Mouse (Mus musculus): ENCODE data around the gene Ccser2. TPM values are rescaled to one million over a fixed set of nuclear protein-coding genes. Genes with fewer than 3 reads are reported as not detected.
"Not testable (repeated sequence)": the region's sequence is repeated elsewhere in the genome, so short reads cannot be mapped to it uniquely, and the experiment has no call there.

The Ccser2 gene
- polyA plus RNA-seq, 1 experiment from 2014 or later, result 43.3 TPM

GRCm38 (mm10) chr14:37003431-37004095 is 35.0 kb upstream of the Ccser2 start:
- 66% methylated on average over 8 of the region's 8 CpGs for WGBS
- no peaks in the 10 kb centered on the region for H3K27me3 ChIP-seq (ENCODE audit: insufficient read depth, low read length)
- H3K4me2 ChIP-seq (ENCODE audit: low read length), result no peak overlapping the region
- no peak overlapping the region for H3K4me3 ChIP-seq (replicated peaks; ENCODE audit: low read depth, low read length)
- H3K9me3 ChIP-seq (replicated peaks; ENCODE audit: low read length), result no peaks in the 10 kb centered on the region
- H3K27ac ChIP-seq, result no peak overlapping the region
- no peak for TF ChIP-seq CTCF (IDR thresholded peaks at IDR 0.05; ENCODE audit: low read depth)
- no peaks in the 10 kb centered on the region for H3K4me1 ChIP-seq (replicated peaks; ENCODE audit: insufficient read depth, low read length)
- no peak for ATAC-seq (replicated peaks; ENCODE audit: low FRiP score, low read depth)
- no peak for DNase-seq (ENCODE audit: low spot score)
- H3K36me3 ChIP-seq (ENCODE audit: insufficient read depth, low read length), result no peaks in the 10 kb centered on the region
- no peak overlapping the region for H3K9ac ChIP-seq (ENCODE audit: low read depth, low read length)

GRCm38 (mm10) chr14:37002852-37003251 is 34.3 kb upstream of the Ccser2 start:
- Histone ChIP-seq H3K27ac (no peak overlapping the region), H3K36me3 (ENCODE audit: insufficient read depth, low read length) (no peaks in the 10 kb centered on the region), H3K27me3 (ENCODE audit: insufficient read depth, low read length) (no peaks in the 10 kb centered on the region), H3K9me3 (replicated peaks; ENCODE audit: low read length) (no peaks in the 10 kb centered on the region), H3K4me1 (replicated peaks; ENCODE audit: insufficient read depth, low read length) (no peaks in the 10 kb centered on the region), H3K4me3 (replicated peaks; ENCODE audit: low read depth, low read length) (no peak overlapping the region), H3K9ac (ENCODE audit: low read depth, low read length) (no peak overlapping the region), H3K4me2 (ENCODE audit: low read length) (no peak overlapping the region)
- ATAC-seq (replicated peaks; ENCODE audit: low FRiP score, low read depth) (no peak), DNase-seq (ENCODE audit: low spot score) (no peak)
- no peak for TF ChIP-seq CTCF (IDR thresholded peaks at IDR 0.05; ENCODE audit: low read depth)
- 70% methylated on average over 2 of the region's 2 CpGs for WGBS

GRCm38 (mm10) chr14:37000780-37001179 is 32.2 kb upstream of the Ccser2 start:
- not testable (repeated sequence) for H3K36me3 ChIP-seq (ENCODE audit: insufficient read depth, low read length); DNase-seq (ENCODE audit: low spot score); H3K27ac ChIP-seq; H3K4me1 ChIP-seq (replicated peaks; ENCODE audit: insufficient read depth, low read length); H3K9me3 ChIP-seq (replicated peaks; ENCODE audit: low read length); H3K9ac ChIP-seq (ENCODE audit: low read depth, low read length); ATAC-seq (replicated peaks; ENCODE audit: low FRiP score, low read depth); H3K4me2 ChIP-seq (ENCODE audit: low read length); H3K4me3 ChIP-seq (replicated peaks; ENCODE audit: low read depth, low read length); H3K27me3 ChIP-seq (ENCODE audit: insufficient read depth, low read length)
- WGBS, result 70% methylated on average over 6 of the region's 6 CpGs

GRCm38 (mm10) chr14:36989784-36990183 is 21.2 kb upstream of the Ccser2 start:
- Histone ChIP-seq H3K27ac (no peak overlapping the region), H3K36me3 (ENCODE audit: insufficient read depth, low read length) (no peaks in the 10 kb centered on the region), H3K4me1 (replicated peaks; ENCODE audit: insufficient read depth, low read length) (no peaks in the 10 kb centered on the region), H3K9me3 (replicated peaks; ENCODE audit: low read length) (no peaks in the 10 kb centered on the region), H3K27me3 (ENCODE audit: insufficient read depth, low read length) (no peaks in the 10 kb centered on the region), H3K9ac (ENCODE audit: low read depth, low read length) (no peak overlapping the region), H3K4me2 (ENCODE audit: low read length) (no peak overlapping the region), H3K4me3 (replicated peaks; ENCODE audit: low read depth, low read length) (no peak overlapping the region)
- DNase-seq (ENCODE audit: low spot score), result no peak
- ATAC-seq (replicated peaks; ENCODE audit: low FRiP score, low read depth), result no peak
- no peak for TF ChIP-seq CTCF (IDR thresholded peaks at IDR 0.05; ENCODE audit: low read depth)

GRCm38 (mm10) chr14:36985693-36986092 is 17.1 kb upstream of the Ccser2 start:
- ATAC-seq (replicated peaks; ENCODE audit: low FRiP score, low read depth), result no peak
- DNase-seq (ENCODE audit: low spot score), result no peak
- Histone ChIP-seq H3K4me1 (replicated peaks; ENCODE audit: insufficient read depth, low read length) (no peaks in the 10 kb centered on the region), H3K27ac (no peak overlapping the region), H3K27me3 (ENCODE audit: insufficient read depth, low read length) (no peaks in the 10 kb centered on the region), H3K4me2 (ENCODE audit: low read length) (no peak overlapping the region), H3K36me3 (ENCODE audit: insufficient read depth, low read length) (no peaks in the 10 kb centered on the region), H3K4me3 (replicated peaks; ENCODE audit: low read depth, low read length) (no peak overlapping the region), H3K9me3 (replicated peaks; ENCODE audit: low read length) (no peaks in the 10 kb centered on the region), H3K9ac (ENCODE audit: low read depth, low read length) (no peak overlapping the region)
- 82% methylated on average over 3 of the region's 3 CpGs for WGBS
- no peak for TF ChIP-seq CTCF (IDR thresholded peaks at IDR 0.05; ENCODE audit: low read depth)

- Histone ChIP-seq H3K27me3 (ENCODE audit: insufficient read depth, low read length) (no peaks in the 10 kb centered on the region), H3K9ac (ENCODE audit: low read depth, low read length) (no peak overlapping the region), H3K4me3 (replicated peaks; ENCODE audit: low read depth, low read length) (no peak overlapping the region), H3K4me1 (replicated peaks; ENCODE audit: insufficient read depth, low read length) (no peaks in the 10 kb centered on the region), H3K36me3 (ENCODE audit: insufficient read depth, low read length) (no peaks in the 10 kb centered on the region), H3K4me2 (ENCODE audit: low read length) (no peak overlapping the region), H3K27ac (no peak overlapping the region), H3K9me3 (replicated peaks; ENCODE audit: low read length) (no peaks in the 10 kb centered on the region)
- DNase-seq (ENCODE audit: low spot score), result no peak
- TF ChIP-seq CTCF (IDR thresholded peaks at IDR 0.05; ENCODE audit: low read depth), result no peak
- 84% methylated on average over 3 of the region's 3 CpGs for WGBS
- no peak for ATAC-seq (replicated peaks; ENCODE audit: low FRiP score, low read depth)
These were observed 6.4 kb upstream of the Ccser2 start for GRCm38 (mm10) chr14:36975019-36975418.

GRCm38 (mm10) chr14:36971211-36971610 is 2.6 kb upstream of the Ccser2 start:
- WGBS, result 69% methylated on average over 4 of the region's 4 CpGs

More at GRCm38 (mm10) chr14:36971211-36971610, 2.6 kb upstream of the Ccser2 start:
- H3K4me3 ChIP-seq (replicated peaks; ENCODE audit: low read depth, low read length), result no peak overlapping the region
- H3K36me3 ChIP-seq (ENCODE audit: insufficient read depth, low read length), result no peaks in the 10 kb centered on the region
- DNase-seq (ENCODE audit: low spot score) (no peak), ATAC-seq (replicated peaks; ENCODE audit: low FRiP score, low read depth) (no peak)
- no peaks in the 10 kb centered on the region for H3K9me3 ChIP-seq (replicated peaks; ENCODE audit: low read length)
- no peak overlapping the region for H3K27ac ChIP-seq
- no peak for TF ChIP-seq CTCF (IDR thresholded peaks at IDR 0.05; ENCODE audit: low read depth)
- H3K4me2 ChIP-seq (ENCODE audit: low read length), result no peak overlapping the region
- no peaks in the 10 kb centered on the region for H3K27me3 ChIP-seq (ENCODE audit: insufficient read depth, low read length)
- no peak overlapping the region for H3K9ac ChIP-seq (ENCODE audit: low read depth, low read length)
- 0 out of 2 replicates have a peak, but pooled peaks cover 5% of the 10 kb centered on the region for H3K4me1 ChIP-seq (replicated peaks; ENCODE audit: insufficient read depth, low read length)

All from kidney, postnatal 0 days (tissue).